In the genomic region with DNA sequence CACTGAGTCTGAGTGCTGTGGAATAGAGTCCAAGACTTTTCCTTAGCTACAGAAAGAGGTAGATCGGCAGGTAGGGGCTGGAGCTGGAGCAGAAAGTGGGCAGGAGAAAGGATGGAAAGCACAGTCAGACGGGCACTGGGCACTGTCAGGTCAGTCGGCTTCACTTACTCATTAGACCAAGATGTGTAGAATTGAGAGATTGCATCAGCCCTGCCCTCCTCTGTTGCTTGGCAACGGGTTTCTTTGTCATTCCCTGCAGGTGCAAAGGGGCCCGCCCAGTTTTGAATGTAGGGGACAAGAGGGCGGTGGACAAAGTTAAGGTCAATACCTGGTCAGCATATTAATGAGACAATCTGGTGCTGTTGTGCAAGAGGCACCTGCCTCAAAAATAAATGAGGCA, we compare ENCODE assay signal across 20 mouse cellular contexts. TPM values are rescaled to one million over a fixed set of nuclear protein-coding genes. Genes with fewer than 3 reads are reported as not detected.
DNase-seq lines count a peak whose midpoint lies in the region; ATAC-seq lines count a peak whose summit lies in the region.
"Had no signal": no experiment of that assay in that cellular context is flagged by ENCODE, and none has a peak within 500 bp of the region (broad histone marks: within the 10 kb centered on the region; RNA-seq: fewer than 3 reads in every experiment).

No protein-coding gene starts in this region.

- H3K9ac ChIP-seq in stomach, embryonic 16.5 days (ENCODE audit: low read length), result no peak overlapping the region
- H3K9ac ChIP-seq: embryonic facial prominence, embryonic 12.5 days; intestine, embryonic 15.5 days had no signal

- no peaks in the 10 kb centered on the region for H3K4me1 ChIP-seq in stomach, embryonic 16.5 days (ENCODE audit: control insufficient read depth, insufficient read depth, low read length)
- H3K4me1 ChIP-seq: embryonic facial prominence, embryonic 12.5 days; intestine, embryonic 15.5 days; megakaryocyte, embryonic 14.5 days had no signal

- H3K27ac ChIP-seq in stomach, embryonic 16.5 days (ENCODE audit: low read length), result no peak overlapping the region
- H3K27ac ChIP-seq: embryonic facial prominence, embryonic 12.5 days; intestine, embryonic 15.5 days had no signal

- no peaks in the 10 kb centered on the region for H3K36me3 ChIP-seq in stomach, embryonic 16.5 days (ENCODE audit: control insufficient read depth, insufficient read depth, low read length)
- H3K36me3 ChIP-seq: embryonic facial prominence, embryonic 12.5 days; intestine, embryonic 15.5 days had no signal

- no peak overlapping the region for H3K4me2 ChIP-seq in stomach, embryonic 16.5 days (ENCODE audit: low read depth, low read length)
- H3K4me2 ChIP-seq: embryonic facial prominence, embryonic 12.5 days; intestine, embryonic 15.5 days had no signal

- ATAC-seq in stomach, embryonic 16.5 days (ENCODE audit: insufficient read depth, low FRiP score), result peak; percentile 29; the same call in 1 of the 2 replicates
- ATAC-seq: CD4-positive, CD25-positive, alpha-beta regulatory T cell, adult 4 months; intestine, embryonic 15.5 days; Patski had no signal

- H3K4me3 ChIP-seq in stomach, embryonic 16.5 days (replicated peaks; ENCODE audit: low read length), result no peak overlapping the region
- H3K4me3 ChIP-seq: embryonic facial prominence, embryonic 12.5 days; intestine, embryonic 15.5 days; megakaryocyte, embryonic 14.5 days had no signal

- 32% methylated on average over 6 of the region's 6 CpGs for WGBS in stomach, embryonic 16.5 days

- peak; percentile 16 to 29 for DNase-seq in lung, adult 18-20 months
- DNase-seq in lung, postnatal 25 days (ENCODE audit: low spot score), result no peak
- peak; percentile 76 for DNase-seq in ES-CJ7 (ENCODE audit: low read depth, low spot score)
- peak; percentile 59 for DNase-seq in kidney, adult 9 months
- DNase-seq in spleen, postnatal 4 days (ENCODE audit: low spot score in 2 of 2), result no peak
- DNase-seq in thymus, postnatal 25 days, result no peak
- DNase-seq: cerebellum, adult 18-20 months; gastrocnemius, postnatal 25 days; liver; retina, postnatal 1 day; thymus, postnatal 4 days had no signal

- no peaks in the 10 kb centered on the region for H3K27me3 ChIP-seq in stomach, embryonic 16.5 days (ENCODE audit: control insufficient read depth, insufficient read depth, low read length)
- H3K27me3 ChIP-seq: embryonic facial prominence, embryonic 12.5 days; intestine, embryonic 15.5 days had no signal

- H3K9me3 ChIP-seq in stomach, embryonic 16.5 days (replicated peaks; ENCODE audit: control insufficient read depth, low read length), result no peaks in the 10 kb centered on the region
- H3K9me3 ChIP-seq: embryonic facial prominence, embryonic 12.5 days; intestine, embryonic 15.5 days had no signal

RNA-seq across cellular contexts. Expression of a gene that starts 2.9 kb away (rescaled TPM):
- polyA plus RNA-seq in stomach, embryonic 16.5 days (2015; fragmentation: Nextera tagmentation; extraction: Ambion mirVana), result not detected in 2 replicates
- polyA plus RNA-seq: CD4-positive, CD25-positive, alpha-beta regulatory T cell, adult 4 months; embryonic facial prominence, embryonic 12.5 days; frontal cortex, adult 2 months; heart, embryonic 14.5 days; intestine, embryonic 15.5 days; lung, embryonic 16.5 days had no signal

RNA-seq across cellular contexts. Expression of a gene that starts 25.2 kb away (rescaled TPM):
- polyA plus RNA-seq in stomach, embryonic 16.5 days (2015; fragmentation: Nextera tagmentation; extraction: Ambion mirVana), result 0.05 and 0.16 TPM in 2 replicates
- polyA plus RNA-seq: CD4-positive, CD25-positive, alpha-beta regulatory T cell, adult 4 months; Patski had no signal

Comparison
In these comparisons a context has a peak if more than half of its experiments do, and no peak if none do; other contexts are left out.
1. DNase-seq: peak in lung, adult 18-20 months (2 of 2), ES-CJ7 (single experiment) and kidney, adult 9 months (single experiment); none in lung, postnatal 25 days (single experiment), spleen, postnatal 4 days (0 of 2) and thymus, postnatal 25 days (single experiment).